Mouse (Mus musculus) adrenal gland, postnatal 10 days (tissue): ENCODE results near the gene 1700069L16Rik. TPM values are rescaled to one million over a fixed set of nuclear protein-coding genes. Genes with fewer than 3 reads are reported as not detected.

ENCODE experiments used
- DNase-seq: peaks from one replicate; pipeline ENCODE4 v3.0.0; 2021; ENCODE audit warnings: mixed read lengths
- long read RNA-seq, 2 experiments: library from polyadenylated mRNA; stranded (forward); transcript quantifications; one replicate each; pipeline ENCODE4 v2.0.0; 2021
- total RNA-seq, 2 experiments: library from RNA; stranded (reverse); gene quantifications; 2 replicates each; pipeline ENCODE4 v1.2.3; 2021

Gene 1700069L16Rik
- not detected for total RNA-seq
- long read RNA-seq, experiment 1: 0 reads
- long read RNA-seq, experiment 2: 0 reads

GRCm38 (mm10) chr5:113724446-113724845 lies at the start of gene 1700069L16Rik:
TSS of gene 1700069L16Rik (minus strand) at chr5:113724772.
- peak; percentile 87 for DNase-seq

- peak; percentile 97 for DNase-seq
Measured at GRCm38 (mm10) chr5:113773664-113774063, 49.1 kb upstream of the 1700069L16Rik start.

DNA sequence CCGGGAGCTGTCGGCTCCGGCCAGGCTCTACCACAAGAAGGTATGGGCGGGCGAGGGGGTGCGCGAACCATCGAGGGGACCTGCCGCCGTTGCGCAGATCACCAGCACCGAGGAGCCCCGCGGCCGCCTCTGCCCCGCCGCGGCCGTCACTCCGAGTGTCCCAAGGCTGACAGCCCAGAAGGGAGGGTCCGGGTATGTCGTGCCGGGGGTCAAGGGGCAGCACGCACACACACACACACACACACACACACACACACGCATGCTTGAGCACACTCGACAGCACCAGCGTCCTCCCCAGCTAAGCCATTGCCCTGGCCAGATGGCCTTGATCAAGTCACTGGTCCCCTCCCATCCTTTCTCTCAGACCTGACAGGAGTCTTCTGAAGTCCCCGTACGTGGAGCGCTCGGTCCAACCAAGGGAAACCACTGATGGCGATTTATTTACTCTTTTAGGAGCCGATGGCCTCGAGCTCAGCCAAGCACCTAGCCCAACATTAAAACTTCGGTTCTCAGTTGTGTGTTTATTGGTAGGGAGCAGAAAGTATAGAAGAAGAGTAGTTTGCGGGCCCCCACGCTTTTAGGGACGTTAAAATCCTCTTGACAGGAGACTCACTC lies 48.4 kb upstream of the 1700069L16Rik start:
- no peak for DNase-seq

- DNase-seq: peak; percentile 98
Measured at GRCm38 (mm10) chr5:113772450-113772895, 47.9 kb upstream of the 1700069L16Rik start, which contains the start of the genes Sart3 and Iscu. TSS of gene Sart3 (minus strand) at chr5:113772510. TSS of gene Iscu (plus strand) at chr5:113772748.

- DNase-seq: peak; percentile 87
Measured at GRCm38 (mm10) chr5:113771213-113772162, 46.9 kb upstream of the 1700069L16Rik start.

DNA sequence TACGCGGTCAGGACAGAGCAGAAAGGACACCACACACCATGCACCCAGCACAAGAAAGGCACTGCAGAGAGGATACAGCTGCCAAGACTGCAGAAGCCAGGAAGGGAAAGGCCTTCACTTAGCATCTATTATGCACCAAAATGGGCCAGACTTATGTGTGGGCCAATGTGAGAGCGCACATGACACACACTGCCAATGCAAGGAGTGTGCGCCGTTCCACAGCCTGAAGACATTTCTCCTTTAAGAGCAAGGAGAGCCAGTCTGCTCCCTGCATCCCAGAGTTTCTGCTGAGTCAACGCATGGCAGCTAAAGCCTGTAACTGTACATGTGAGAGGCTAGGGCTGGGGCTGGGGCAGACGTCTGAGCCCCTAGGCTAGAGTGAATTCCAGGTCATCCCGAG lies 44.2 kb upstream of the 1700069L16Rik start:
- no peak for DNase-seq

- peak; percentile 61 for DNase-seq
Measured at GRCm38 (mm10) chr5:113765641-113766526, 41.3 kb upstream of the 1700069L16Rik start.

- DNase-seq: no peak
Measured at GRCm38 (mm10) chr5:113764426-113764825, 39.9 kb upstream of the 1700069L16Rik start.

DNA sequence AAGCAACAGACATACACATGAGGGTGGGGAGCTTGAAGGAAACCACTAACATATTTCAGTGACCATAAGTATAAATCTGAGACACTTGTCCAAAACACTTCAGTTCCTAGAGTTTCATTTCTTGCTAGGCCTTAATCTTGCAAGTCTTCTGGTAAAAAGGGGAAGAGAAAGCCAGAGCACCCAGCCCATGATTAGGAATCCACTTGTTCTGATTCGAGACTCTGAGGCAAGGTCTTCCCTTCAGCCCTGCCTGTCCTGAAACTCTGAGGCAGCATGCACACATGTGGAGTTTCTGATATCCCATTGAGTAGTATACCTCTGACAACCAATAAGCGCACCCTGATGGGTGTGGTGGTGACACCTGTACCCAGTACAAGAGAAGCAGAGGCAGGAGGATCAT lies 37.0 kb upstream of the 1700069L16Rik start:
- DNase-seq: no peak

DNA sequence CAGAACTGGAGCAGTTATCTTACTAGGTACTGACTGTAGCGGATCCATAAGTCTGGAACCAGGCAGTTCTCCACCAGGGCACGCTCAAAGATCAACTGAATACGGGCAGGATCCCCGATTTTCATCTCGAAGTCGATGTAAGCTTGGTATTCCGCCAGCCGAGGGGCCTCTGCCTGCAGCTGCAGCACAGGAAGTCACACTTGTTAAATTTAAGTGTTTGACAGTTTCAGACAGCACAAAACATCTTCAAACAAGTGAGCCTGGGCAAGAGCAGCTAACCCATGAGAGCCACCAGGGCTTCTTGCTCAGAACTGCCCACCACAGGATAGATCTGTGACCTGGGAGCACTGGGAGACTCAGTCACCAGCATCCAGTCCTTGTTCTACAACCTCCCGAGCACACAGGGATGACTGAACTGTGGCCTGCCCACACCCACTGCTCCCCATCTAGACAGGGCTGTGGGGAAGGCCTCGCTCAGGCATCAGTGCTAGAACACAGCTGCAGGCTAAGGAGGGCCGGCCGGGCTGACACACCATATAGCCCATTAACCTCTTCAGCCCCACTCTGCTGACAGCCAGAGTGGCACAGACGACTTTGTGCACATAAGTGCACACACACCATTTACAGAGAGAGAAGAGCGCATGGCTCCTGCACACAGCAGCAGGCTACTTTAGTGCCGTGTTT lies 30.9 kb upstream of the 1700069L16Rik start:
- DNase-seq: no peak

- DNase-seq: no peak
Measured at GRCm38 (mm10) chr5:113751521-113752157, 27.1 kb upstream of the 1700069L16Rik start.

DNA sequence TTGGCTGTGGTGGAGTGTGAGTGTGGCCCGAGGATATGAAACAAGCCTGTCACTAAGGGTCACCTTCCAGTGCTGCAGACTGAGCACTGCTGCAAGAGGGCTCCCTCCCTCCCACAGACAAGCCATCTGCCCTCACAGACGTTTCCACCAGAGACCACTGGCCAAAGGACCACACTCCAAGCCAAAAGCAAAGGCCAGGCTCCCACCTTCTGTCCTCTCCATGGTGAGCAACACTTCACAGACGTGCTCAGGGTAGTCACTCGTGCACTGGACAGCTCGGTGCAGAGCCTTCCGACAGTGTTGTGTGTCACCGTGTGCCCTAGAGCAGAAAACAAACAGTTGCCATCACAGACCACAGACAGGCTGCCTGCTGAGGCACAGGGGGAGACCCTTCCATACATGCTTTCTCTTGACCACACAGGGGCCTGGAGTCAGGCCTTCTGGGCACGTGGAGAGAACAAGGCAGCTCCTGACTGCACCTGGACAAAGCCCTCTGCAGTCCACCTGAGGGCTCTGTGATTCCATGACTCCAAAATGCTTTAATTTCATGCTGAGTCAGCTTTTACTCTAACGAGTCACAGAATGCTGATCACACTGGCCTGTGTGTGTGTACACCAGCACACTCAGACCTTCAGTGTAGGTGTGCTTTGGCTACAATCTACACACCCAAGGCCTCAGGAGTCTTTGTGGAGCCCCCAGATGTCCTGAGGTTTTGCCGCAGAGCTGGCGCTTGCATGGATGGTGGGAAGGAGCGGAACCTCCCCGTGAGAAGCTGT lies 24.2 kb upstream of the 1700069L16Rik start:
- DNase-seq: no peak

DNA sequence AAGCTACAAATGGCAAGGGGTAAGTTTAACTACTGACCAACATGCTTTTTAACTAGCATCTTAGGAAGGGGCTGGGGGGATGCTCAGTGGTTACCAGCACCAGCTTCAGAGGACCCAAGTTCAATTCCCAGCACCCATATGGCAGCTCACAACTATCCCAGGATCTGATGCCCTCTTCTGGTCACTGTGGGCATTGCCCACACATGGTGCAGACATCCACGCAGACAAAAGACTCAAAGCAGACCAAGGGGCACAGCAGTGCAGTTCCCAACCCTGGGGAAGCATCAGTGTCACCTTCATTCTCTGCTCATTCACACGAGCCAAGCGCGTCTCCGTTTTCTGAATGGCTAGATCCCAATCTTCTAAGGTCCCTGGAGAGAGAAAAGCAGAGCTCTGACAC lies 23.1 kb upstream of the 1700069L16Rik start:
- DNase-seq: no peak

DNA sequence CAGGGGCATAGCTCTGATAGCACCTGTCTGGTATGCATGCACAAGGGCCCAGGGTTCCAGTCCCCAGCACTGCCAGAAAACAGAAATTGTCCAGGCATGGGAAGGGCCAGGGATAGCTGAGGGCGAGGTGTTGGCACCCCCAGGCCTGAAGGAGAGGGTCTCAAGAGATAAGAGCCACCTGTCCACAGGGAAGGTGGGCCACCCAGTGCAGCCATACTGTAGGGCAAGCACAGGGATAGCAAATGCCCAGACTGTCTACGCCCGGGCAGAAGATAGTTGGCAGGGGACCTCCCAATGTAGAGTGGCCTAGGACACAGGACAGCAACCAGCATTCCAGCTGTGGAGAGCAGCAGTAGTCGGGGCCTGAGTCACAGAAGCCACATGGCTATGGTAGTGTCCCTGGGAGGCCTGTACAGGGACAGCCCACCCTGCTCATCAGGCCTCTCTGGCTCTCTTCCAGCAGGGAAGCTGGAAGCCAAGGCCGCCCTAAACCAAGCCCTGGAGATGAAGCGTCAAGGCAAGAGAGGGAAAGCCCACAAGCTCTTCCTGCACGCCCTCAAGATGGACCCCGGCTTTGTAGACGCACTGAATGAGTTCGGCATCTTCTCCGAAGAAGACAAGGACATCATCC lies 13.2 kb upstream of the 1700069L16Rik start:
- DNase-seq: no peak

GRCm38 (mm10) chr5:113736522-113737164 lies 12.1 kb upstream of the 1700069L16Rik start:
- no peak for DNase-seq

GRCm38 (mm10) chr5:113736113-113736502 lies 11.5 kb upstream of the 1700069L16Rik start:
- no peak for DNase-seq

DNA sequence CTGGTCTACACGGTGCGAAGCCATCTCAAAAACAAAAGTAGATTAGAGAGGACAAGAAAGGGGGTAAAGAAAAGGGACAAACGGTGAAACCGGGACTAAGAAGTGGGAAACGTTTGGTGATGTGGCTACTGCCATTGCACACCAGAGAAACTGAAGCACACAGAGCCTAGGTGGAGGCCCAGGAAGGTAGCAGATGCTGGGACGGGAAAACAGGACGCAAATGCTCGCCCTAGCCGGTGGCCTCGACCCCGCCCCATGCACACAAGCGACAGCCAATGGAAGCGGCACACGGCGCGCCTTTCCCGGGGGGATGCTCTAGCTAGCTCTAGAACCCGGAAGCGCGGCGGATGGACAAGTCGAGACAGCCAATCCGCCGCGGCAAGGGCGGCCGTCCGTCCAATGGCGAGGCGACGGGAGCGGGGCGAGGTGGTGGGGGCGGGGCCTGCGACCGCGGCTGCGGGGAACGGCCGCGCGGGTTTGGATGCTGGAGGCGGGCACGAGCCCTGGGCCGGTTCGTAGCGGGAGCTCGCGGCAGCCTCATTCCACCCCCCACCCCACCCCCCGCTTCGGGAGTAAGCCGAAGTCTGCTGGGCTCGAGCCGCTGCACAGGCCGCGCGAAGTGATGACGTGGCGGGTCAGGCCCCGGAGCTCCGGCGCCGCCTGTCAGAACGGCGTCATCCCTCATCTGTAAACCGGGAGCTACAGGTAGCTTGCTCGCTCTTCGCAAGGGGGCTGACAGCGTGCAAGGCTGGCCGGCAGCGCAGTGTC lies 11.0 kb upstream of the 1700069L16Rik start, which contains the start of gene Ficd:
Gene Ficd (plus strand): TSS at position 459 of the 768 bp plus-strand sequence.
- DNase-seq: peak; percentile 95

- no peak for DNase-seq
Measured at GRCm38 (mm10) chr5:113735023-113735344, 10.4 kb upstream of the 1700069L16Rik start.
